Mouse (Mus musculus) embryonic facial prominence, embryonic 15.5 days (tissue): ENCODE results near the gene Osbpl11. TPM values are rescaled to one million over a fixed set of nuclear protein-coding genes. Genes with fewer than 3 reads are reported as not detected.
"Not testable (repeated sequence)": the region's sequence is repeated elsewhere in the genome, so short reads cannot be mapped to it uniquely, and the experiment has no call there.

Experiments used
- ATAC-seq: fragments of 200-750 bp; cut with Nextera tagmentation; 2 replicates; pipeline ENCODE4 v1.8.0; 2017; ENCODE audit warnings: low read depth, moderate TSS enrichment; ENCODE audit not compliant: insufficient number of reproducible peaks, low FRiP score, low TSS enrichment
- H3K27ac ChIP-seq: fragments of 300-500 bp; sonication (generic); replicated peaks from 2 replicates; pipeline ENCODE4 v1.5.1; 2015; ENCODE audit warnings: mild to moderate bottlenecking, inconsistent platforms
- H3K27me3 ChIP-seq: fragments of 300-500 bp; sonication (generic); 2 replicates; pipeline ENCODE4 v1.6.1; 2015; ENCODE audit warnings: inconsistent platforms
- H3K36me3 ChIP-seq: fragments of 300-500 bp; sonication (generic); 2 replicates; pipeline ENCODE4 v1.6.1; 2015; ENCODE audit warnings: mild to moderate bottlenecking, inconsistent platforms
- H3K4me1 ChIP-seq: fragments of 300-500 bp; sonication (generic); 2 replicates; pipeline ENCODE4 v1.6.1; 2015; ENCODE audit warnings: inconsistent platforms
- H3K4me2 ChIP-seq: fragments of 300-500 bp; sonication (generic); replicated peaks from 2 replicates; pipeline ENCODE4 v1.6.1; 2015; ENCODE audit warnings: mild to moderate bottlenecking, inconsistent platforms
- H3K4me3 ChIP-seq: fragments of 300-500 bp; sonication (generic); replicated peaks from 2 replicates; pipeline ENCODE4 v1.5.1; 2015; ENCODE audit warnings: mild to moderate bottlenecking, inconsistent platforms
- H3K9ac ChIP-seq: fragments of 300-500 bp; sonication (generic); 2 replicates; pipeline ENCODE4 v1.6.1; 2015; ENCODE audit warnings: inconsistent platforms
- H3K9me3 ChIP-seq: fragments of 300-500 bp; sonication (generic); replicated peaks from 2 replicates; pipeline ENCODE4 v1.6.1; 2016; ENCODE audit warnings: inconsistent platforms
- WGBS: fragments of 180-500 bp; shearing (Covaris S2); methylation state at CpG from one replicate; pipeline ENCODE4 v1.1.7; 2015; 5-methylcytosine and 5-hydroxymethylcytosine counted together
- polyA plus RNA-seq: library from polyadenylated mRNA; unstranded; fragments of >200 nt; fragmentation: Nextera tagmentation; extraction: Ambion mirVana; gene quantifications from 2 replicates; pipeline ENCODE4 v1.2.1, GENCODE M21; 2015

Osbpl11 gene
- 17.6 and 18.4 TPM in 2 replicates for polyA plus RNA-seq

DNA sequence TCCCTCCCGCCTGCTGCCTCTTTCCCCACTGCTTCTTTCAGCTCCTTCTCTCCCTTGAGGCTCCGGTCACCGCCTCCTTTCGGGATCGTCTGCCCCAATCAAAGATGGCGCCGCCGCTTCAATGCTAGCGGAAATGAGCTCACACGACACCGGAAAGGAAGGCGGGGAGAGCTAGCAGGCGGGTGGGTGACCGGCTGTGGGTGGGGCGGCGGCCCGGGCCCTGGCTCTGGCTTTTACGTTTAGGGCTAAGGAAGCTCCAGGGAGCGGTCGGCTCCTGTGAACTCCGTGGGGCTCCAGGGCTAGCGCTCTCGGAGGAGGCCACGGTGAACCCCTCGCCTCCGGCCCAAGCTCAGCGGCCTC, at the start of gene Osbpl11:
Gene Osbpl11, plus strand, starts transcription at position 171 of the 360 bp plus-strand sequence.
- Histone ChIP-seq H3K4me3 (peak within 1 kb of the TSS; percentile 81), H3K4me2 (peak within 1 kb of the TSS; percentile 88), H3K4me1 (peaks cover 15% of the 10 kb centered on the region), H3K27ac (peak within 1 kb of the TSS; percentile 91), H3K9ac (peak within 1 kb of the TSS; percentile 98), H3K36me3 (no peaks in the 10 kb centered on the region), H3K27me3 (no peaks in the 10 kb centered on the region), H3K9me3 (no peaks in the 10 kb centered on the region)
- WGBS, result under 1% methylated on average over 27 of the region's 27 CpGs
- ATAC-seq, result peak; percentile 94

DNA sequence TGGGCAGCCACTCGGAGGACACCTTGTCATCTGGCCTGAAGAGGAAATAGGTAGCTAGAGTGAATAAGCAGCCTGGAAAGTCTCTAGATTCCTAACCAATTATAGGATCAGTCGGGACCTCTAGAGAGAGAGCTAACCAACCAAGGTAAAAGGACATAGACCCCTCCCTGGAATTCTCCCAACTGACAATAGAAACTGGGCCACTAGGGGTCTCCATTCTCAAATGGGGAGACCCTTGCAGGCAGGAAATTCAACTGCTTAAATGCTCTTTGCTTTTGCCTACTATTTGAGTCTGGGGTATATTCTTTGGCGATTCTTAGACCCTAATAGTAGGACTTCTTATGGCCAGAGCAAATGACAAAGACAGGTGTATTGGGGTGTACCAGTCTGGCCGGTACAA, 49.7 kb upstream of the Osbpl11 start:
- no peak for ATAC-seq
- no peaks in the 10 kb centered on the region for H3K9me3 ChIP-seq
- no peak overlapping the region for H3K27ac ChIP-seq
- H3K4me2 ChIP-seq, result no peak overlapping the region
- no peaks in the 10 kb centered on the region for H3K36me3 ChIP-seq
- no peak overlapping the region for H3K9ac ChIP-seq
- H3K27me3 ChIP-seq, result no peaks in the 10 kb centered on the region
- 68% methylated on average over 4 of the region's 4 CpGs for WGBS
- H3K4me3 ChIP-seq, result no peak overlapping the region
- peaks cover 16% of the 10 kb centered on the region for H3K4me1 ChIP-seq

DNA sequence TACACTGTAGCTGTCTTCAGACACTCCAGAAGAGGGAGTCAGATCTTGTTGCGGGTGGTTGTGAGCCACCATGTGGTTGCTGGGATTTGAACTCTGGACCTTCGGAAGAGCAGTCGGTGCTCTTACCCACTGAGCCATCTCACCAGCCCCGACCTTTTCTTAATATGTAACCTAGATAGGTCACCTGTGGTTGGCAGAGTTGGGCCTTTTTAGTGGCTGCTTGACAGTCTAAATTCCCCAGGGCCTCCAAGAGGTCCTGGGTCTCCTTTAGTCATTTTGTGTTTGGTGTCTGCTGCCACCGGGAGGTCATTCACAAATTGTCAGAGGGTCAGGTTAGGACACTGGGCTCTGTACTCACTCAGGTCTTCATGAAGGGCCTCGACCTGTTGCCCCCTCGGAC, 45.8 kb upstream of the Osbpl11 start:
- not testable (repeated sequence) for H3K4me2 ChIP-seq, H3K4me3 ChIP-seq, H3K27me3 ChIP-seq, ATAC-seq, H3K9me3 ChIP-seq, H3K27ac ChIP-seq, H3K36me3 ChIP-seq, H3K9ac ChIP-seq, H3K4me1 ChIP-seq
- 87% methylated on average over 7 of the region's 7 CpGs for WGBS

DNA sequence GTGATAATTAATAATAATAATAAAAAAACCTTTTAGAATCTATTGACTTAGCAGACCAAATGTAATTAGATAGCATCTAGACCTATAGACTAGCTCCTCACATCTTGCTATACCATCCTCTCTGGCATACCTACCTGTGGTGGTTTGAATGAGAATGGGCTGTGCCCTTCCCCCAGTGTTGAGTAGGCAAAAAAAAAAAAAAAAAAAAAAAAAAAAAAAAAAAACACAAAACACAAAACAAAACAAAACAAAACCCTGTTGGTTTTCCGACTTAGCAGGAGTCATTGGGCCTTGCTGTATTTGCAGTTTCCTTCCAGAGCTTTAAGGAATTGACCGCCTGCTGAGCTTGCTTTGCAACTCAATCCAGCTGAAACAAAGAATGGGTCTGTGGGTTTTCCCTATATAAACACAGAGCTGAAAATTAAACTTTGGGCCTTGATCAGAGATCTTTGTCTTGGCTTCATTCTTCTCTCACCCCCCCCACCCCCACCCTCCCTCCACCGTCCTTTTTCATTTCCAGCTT, 43.1 kb upstream of the Osbpl11 start:
- no peaks in the 10 kb centered on the region for H3K36me3 ChIP-seq
- 45% methylated on average over 3 of the region's 3 CpGs for WGBS
- no peaks in the 10 kb centered on the region for H3K4me1 ChIP-seq
- H3K4me2 ChIP-seq, result no peak overlapping the region
- H3K27ac ChIP-seq, result no peak overlapping the region
- H3K9me3 ChIP-seq, result no peaks in the 10 kb centered on the region
- no peak for ATAC-seq
- H3K27me3 ChIP-seq, result no peaks in the 10 kb centered on the region
- no peak overlapping the region for H3K4me3 ChIP-seq
- no peak overlapping the region for H3K9ac ChIP-seq

DNA sequence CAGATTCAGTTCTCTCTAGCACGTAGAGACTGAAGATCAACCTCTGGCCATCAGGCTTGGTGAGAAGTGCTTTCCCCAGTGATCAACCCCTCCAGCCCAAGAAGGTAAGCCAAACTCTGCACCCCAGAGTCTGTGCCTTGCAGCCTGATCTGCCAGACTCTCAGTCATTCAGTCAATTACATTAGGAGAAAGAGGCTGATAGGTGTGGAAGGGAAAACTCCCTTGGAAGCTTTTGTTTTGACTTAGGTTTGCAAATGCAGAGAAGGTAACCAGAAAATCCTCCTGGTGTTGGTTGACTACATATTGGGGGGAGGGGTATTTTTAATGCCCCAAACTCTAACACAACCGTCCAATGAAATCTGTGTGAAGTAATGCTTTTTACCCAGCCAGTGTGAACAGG, 41.4 kb upstream of the Osbpl11 start:
- Histone ChIP-seq H3K27ac (no peak overlapping the region), H3K4me3 (no peak overlapping the region), H3K9me3 (no peaks in the 10 kb centered on the region), H3K9ac (no peak overlapping the region), H3K27me3 (no peaks in the 10 kb centered on the region), H3K4me2 (no peak overlapping the region), H3K4me1 (no peaks in the 10 kb centered on the region), H3K36me3 (no peaks in the 10 kb centered on the region)
- no peak for ATAC-seq
- 72% methylated on average over 2 of the region's 2 CpGs for WGBS

DNA sequence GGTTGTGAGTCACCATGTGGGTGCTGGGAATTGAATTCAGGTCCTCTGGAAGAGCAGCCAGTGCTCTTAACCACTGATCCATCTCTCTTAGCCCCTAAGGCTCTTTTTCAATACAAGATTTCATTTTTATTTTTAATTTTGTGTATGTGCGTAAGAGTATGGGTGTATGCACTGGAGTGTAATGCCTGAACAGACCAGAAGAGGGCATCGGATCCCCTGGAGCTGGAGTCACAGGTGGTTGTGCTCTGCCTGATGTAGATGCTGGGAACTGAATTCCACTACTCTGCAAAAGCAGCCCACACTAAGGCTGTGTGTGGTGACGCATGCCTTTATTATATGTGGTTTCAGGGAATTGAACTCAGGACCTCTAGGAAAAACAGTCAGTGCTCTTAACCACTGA, 38.7 kb upstream of the Osbpl11 start:
- H3K27me3 ChIP-seq, result no peaks in the 10 kb centered on the region
- WGBS, result 94% methylated on average over 3 of the region's 3 CpGs
- no peak overlapping the region for H3K27ac ChIP-seq
- H3K36me3 ChIP-seq, result no peaks in the 10 kb centered on the region
- H3K9me3 ChIP-seq, result no peaks in the 10 kb centered on the region
- no peaks in the 10 kb centered on the region for H3K4me1 ChIP-seq
- H3K4me3 ChIP-seq, result no peak overlapping the region
- no peak overlapping the region for H3K4me2 ChIP-seq
- H3K9ac ChIP-seq, result no peak overlapping the region
- no peak for ATAC-seq

DNA sequence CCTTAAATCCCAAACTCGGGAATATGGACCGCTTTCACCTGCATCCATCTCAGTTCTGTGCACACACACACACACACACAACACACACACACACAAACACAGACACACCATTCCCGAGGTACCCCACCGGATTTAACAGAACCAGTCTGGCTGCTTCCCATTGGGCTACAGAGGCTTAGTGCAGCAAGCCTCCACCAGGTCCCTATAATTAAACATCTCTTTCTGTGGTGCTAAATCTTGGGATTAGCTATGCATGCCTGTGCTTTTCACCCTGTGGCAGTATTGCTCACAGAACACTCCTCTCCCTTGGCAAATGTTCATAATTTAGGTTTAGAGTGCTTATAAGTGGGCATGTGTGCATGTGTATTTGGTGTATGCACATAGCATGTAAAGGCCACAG, 36.7 kb upstream of the Osbpl11 start:
- H3K4me1 ChIP-seq, result no peaks in the 10 kb centered on the region
- no peak overlapping the region for H3K9ac ChIP-seq
- H3K4me3 ChIP-seq, result no peak overlapping the region
- H3K27ac ChIP-seq, result no peak overlapping the region
- no peak overlapping the region for H3K4me2 ChIP-seq
- WGBS, result 65% methylated on average over 4 of the region's 4 CpGs
- H3K27me3 ChIP-seq, result no peaks in the 10 kb centered on the region
- no peak for ATAC-seq
- no peaks in the 10 kb centered on the region for H3K36me3 ChIP-seq
- no peaks in the 10 kb centered on the region for H3K9me3 ChIP-seq

DNA sequence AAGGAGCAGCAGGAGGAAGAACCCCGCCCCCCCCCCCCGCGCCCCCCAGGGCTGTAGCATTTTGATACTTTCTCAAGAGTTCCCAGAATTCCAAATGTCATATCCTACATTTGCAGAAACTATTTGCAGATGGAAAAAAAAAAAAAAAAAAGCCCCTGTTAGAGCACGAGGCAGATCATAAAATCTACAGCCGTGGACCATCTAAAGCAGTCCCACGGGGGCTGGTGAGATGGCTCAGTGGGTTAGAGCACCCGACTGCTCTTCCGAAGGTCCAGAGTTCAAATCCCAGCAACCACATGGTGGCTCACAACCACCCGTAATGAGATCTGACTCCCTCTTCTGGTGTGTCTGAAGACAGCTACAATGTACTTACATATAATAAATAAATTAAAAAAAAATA, 34.0 kb upstream of the Osbpl11 start:
- H3K27ac ChIP-seq, H3K36me3 ChIP-seq, H3K4me1 ChIP-seq, H3K27me3 ChIP-seq, H3K4me2 ChIP-seq, H3K4me3 ChIP-seq, H3K9ac ChIP-seq, H3K9me3 ChIP-seq, ATAC-seq: not testable (repeated sequence)
- WGBS, result 53% methylated on average over 9 of the region's 9 CpGs

DNA sequence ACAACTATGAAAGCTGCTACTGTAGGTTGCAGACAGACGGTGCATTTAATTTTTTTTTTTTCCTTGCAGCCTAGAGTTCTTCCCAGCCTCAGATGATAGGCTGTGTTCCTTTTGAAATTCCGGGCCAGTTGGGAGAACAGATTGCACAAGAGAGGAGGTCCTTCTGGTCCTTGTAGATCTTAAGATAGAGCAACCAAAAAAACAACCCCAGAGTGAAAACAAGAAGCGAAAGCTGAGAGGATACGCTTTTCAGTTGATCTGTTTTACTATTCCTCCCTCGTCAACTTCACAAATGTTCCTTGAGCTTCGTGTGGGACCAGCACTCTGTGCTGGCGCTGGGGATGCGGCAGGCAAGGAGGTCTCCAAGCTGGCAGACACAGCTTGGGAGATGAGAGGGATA, 33.3 kb upstream of the Osbpl11 start:
- 54% methylated on average over 8 of the region's 8 CpGs for WGBS
- H3K4me1 ChIP-seq, result no peaks in the 10 kb centered on the region
- no peak for ATAC-seq

DNA sequence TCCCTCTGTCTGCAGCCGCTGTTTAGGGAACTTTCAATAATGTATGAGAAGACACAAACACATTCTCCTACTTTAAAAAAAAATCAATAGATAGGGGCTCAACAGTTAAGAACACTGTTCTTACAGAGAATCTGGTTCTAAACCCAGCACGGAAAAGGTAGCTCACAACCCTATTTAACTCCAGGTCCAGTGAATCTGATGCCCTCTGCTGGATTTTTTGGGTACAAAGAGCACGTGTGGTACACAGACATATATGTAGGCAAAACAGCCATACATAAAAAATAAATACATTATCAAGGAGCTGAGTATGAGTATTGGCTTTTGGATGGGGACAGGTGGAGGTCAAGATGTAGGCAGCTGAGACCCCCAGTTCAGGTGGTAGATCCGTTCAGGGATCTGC, 29.9 kb upstream of the Osbpl11 start:
- no peak for ATAC-seq
- Histone ChIP-seq H3K27me3 (no peaks in the 10 kb centered on the region), H3K9ac (no peak overlapping the region), H3K4me2 (no peak overlapping the region), H3K4me3 (no peak overlapping the region), H3K27ac (no peak overlapping the region), H3K4me1 (no peaks in the 10 kb centered on the region), H3K9me3 (no peaks in the 10 kb centered on the region), H3K36me3 (no peaks in the 10 kb centered on the region)
- WGBS, result 43% methylated on average over 4 of the region's 4 CpGs

More for the DNA sequence above, 33.3 kb upstream of the Osbpl11 start:
- no peaks in the 10 kb centered on the region for H3K36me3 ChIP-seq
- no peaks in the 10 kb centered on the region for H3K27me3 ChIP-seq
- no peak overlapping the region for H3K27ac ChIP-seq
- H3K9ac ChIP-seq, result no peak overlapping the region
- H3K4me3 ChIP-seq, result no peak overlapping the region
- no peak overlapping the region for H3K4me2 ChIP-seq
- no peaks in the 10 kb centered on the region for H3K9me3 ChIP-seq

DNA sequence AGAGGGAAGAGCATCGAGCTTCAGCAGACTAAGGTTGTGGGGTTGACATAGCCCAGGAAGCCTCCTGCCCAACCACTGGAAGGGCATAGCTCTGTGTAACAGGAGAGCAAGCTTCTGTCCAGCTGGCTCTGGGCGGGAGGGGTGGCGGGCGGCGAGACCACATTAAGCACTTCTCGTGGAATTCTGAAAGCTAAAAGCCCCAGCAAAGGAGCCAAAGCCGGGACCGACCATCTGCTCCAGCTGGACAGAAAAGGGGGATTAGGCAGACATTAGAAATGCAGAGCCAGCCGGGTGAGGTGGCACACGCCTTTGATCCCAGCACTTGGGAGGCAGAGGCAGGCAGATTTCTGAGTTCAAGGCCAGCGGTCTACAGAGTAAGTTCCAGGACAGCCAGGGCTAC, 26.9 kb upstream of the Osbpl11 start:
- Histone ChIP-seq H3K4me2 (no peak overlapping the region), H3K4me1 (no peaks in the 10 kb centered on the region), H3K9ac (no peak overlapping the region), H3K9me3 (no peaks in the 10 kb centered on the region), H3K36me3 (no peaks in the 10 kb centered on the region), H3K4me3 (no peak overlapping the region), H3K27ac (no peak overlapping the region), H3K27me3 (no peaks in the 10 kb centered on the region)
- no peak for ATAC-seq
- 77% methylated on average over 11 of the region's 11 CpGs for whole genome bisulfite sequencing

DNA sequence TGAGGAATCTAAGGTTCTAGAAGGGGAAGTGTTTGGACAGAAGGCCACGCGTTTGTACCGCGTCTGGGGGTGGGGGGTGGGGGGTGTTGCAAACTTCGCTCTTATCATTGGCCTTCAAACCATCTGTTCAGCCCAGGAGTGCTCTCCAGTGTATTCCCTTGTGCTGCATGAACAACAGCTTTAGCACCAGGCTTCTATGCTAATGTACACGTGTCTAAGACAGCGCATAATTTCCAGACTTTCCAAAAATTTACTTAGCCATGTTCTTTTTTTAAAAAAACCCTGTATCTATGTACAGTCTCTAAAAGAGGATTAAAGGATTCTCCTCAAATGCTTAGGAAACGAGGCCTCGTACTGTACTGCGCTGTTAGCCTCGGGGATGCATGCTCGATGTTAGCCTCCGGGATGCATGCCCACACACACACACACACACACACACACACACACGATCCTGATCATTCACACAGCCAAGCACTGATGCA, 26.2 kb upstream of the Osbpl11 start:
- no peaks in the 10 kb centered on the region; the same call in 1 of the 2 replicates for H3K4me1 ChIP-seq
- ATAC-seq, result no peak
- H3K27ac ChIP-seq, result no peak overlapping the region
- H3K36me3 ChIP-seq, result no peaks in the 10 kb centered on the region
- no peak overlapping the region for H3K4me3 ChIP-seq
- no peak overlapping the region for H3K4me2 ChIP-seq
- H3K27me3 ChIP-seq, result no peaks in the 10 kb centered on the region
- 69% methylated on average over 14 of the region's 14 CpGs for WGBS
- H3K9me3 ChIP-seq, result no peaks in the 10 kb centered on the region
- H3K9ac ChIP-seq, result no peak overlapping the region
